In genomic region chr2:164761502-164761901, GRCm38 (mm10) we compare ENCODE assay signal across 1 mouse cellular context.
TF ChIP-seq lines count a peak whose summit lies in the region.

No protein-coding gene starts in this region.

TF ChIP-seq in ES-E14, 5 proteins besides CTCF, POLR2A, EP300 and RAD21:
- TF ChIP-seq MAFK (IDR thresholded peaks at IDR 0.05; ENCODE audit: insufficient read depth, low read depth, low read length) (no peak), CHD2 (IDR thresholded peaks at IDR 0.05; ENCODE audit: low read depth, low read length) (no peak), HCFC1 (IDR thresholded peaks at IDR 0.05; ENCODE audit: borderline replicate concordance, insufficient read depth, low read length) (no peak), ZC3H11A (IDR thresholded peaks at IDR 0.05; ENCODE audit: borderline replicate concordance, low read depth, low read length) (no peak), ZNF384 (IDR thresholded peaks at IDR 0.05; ENCODE audit: low read depth, low read length) (no peak)
